Mouse (Mus musculus) heart, adult 2 months (tissue): ENCODE measurements around the gene Mesp1. TPM values are rescaled to one million over a fixed set of nuclear protein-coding genes. Genes with fewer than 3 reads are reported as not detected.

ENCODE experiments used
- DNase-seq, 2 experiments: peaks; one replicate each; pipeline ENCODE4 v3.0.0; 2021
- H3K27ac ChIP-seq: fragments of 200-600 bp; 2 replicates; pipeline ENCODE4 v1.8.1; 2022
- H3K27me3 ChIP-seq: fragments of 200-500 bp; 2 replicates; pipeline ENCODE4 v1.6.1; 2012; ENCODE audit warnings: mild to moderate bottlenecking, low read length, inconsistent platforms, mixed read lengths; ENCODE audit not compliant: control insufficient read depth, insufficient read depth
- H3K36me3 ChIP-seq: fragments of 200-500 bp; 2 replicates; pipeline ENCODE4 v1.6.1; 2012; ENCODE audit warnings: low read length, inconsistent platforms; ENCODE audit not compliant: control insufficient read depth, insufficient read depth
- H3K4me1 ChIP-seq: fragments of 200-500 bp; 2 replicates; pipeline ENCODE4 v1.6.1; 2011; ENCODE audit warnings: low read length; ENCODE audit not compliant: control insufficient read depth, insufficient read depth
- H3K4me3 ChIP-seq: fragments of 200-600 bp; 2 replicates; pipeline ENCODE4 v1.8.1; 2022
- H3K79me2 ChIP-seq: fragments of 200-500 bp; replicated peaks from 2 replicates; pipeline ENCODE4 v1.6.1; 2012; ENCODE audit warnings: mild to moderate bottlenecking, inconsistent platforms, low read length, moderate library complexity, mixed read lengths; ENCODE audit not compliant: control insufficient read depth, insufficient read depth
- H3K9ac ChIP-seq: fragments of 200-500 bp; 2 replicates; pipeline ENCODE4 v1.6.1; 2012; ENCODE audit warnings: low read depth, mild to moderate bottlenecking, control low read depth, inconsistent platforms, low read length, mixed read lengths
- CTCF ChIP-seq: fragments of 200-600 bp; IDR thresholded peaks from 2 replicates; pipeline ENCODE4 v1.8.1; 2022; ENCODE audit warnings: antibody characterized with exemption, mild to moderate bottlenecking, moderate library complexity
- EP300 ChIP-seq: fragments of 200-500 bp; IDR thresholded peaks from 2 replicates; pipeline ENCODE4 v1.6.1; 2011; ENCODE audit warnings: low read depth, low read length, control low read depth; ENCODE audit not compliant: insufficient read depth
- POLR2A ChIP-seq: fragments of 200-500 bp; IDR thresholded peaks from 2 replicates; pipeline ENCODE4 v1.6.1; 2011; ENCODE audit warnings: mild to moderate bottlenecking, low read depth, low read length, control low read depth; ENCODE audit not compliant: insufficient read depth
- WGBS: fragments of 180-500 bp; shearing (Covaris S2); methylation state at CpG from one replicate; pipeline ENCODE4 v1.1.7; 2018; 5-methylcytosine and 5-hydroxymethylcytosine counted together
- intact Hi-C: fragments of 180-260 bp; cut with DNase I; formaldehyde crosslinking; loops from one replicate; pipeline ENCODE4 v1.15.1; 2025
- polyA plus RNA-seq: library from polyadenylated mRNA; depleted of rRNA; stranded (reverse); fragments of >200 nt; gene quantifications from 2 replicates; pipeline ENCODE4 v1.2.3, GENCODE M21; 2012
- total RNA-seq, 2 experiments: library from RNA; stranded (reverse); gene quantifications; 2 replicates each; pipeline ENCODE4 v1.2.3; 2021

Gene Mesp1
- total and polyA plus RNA-seq, 3 experiments: not detected

DNA sequence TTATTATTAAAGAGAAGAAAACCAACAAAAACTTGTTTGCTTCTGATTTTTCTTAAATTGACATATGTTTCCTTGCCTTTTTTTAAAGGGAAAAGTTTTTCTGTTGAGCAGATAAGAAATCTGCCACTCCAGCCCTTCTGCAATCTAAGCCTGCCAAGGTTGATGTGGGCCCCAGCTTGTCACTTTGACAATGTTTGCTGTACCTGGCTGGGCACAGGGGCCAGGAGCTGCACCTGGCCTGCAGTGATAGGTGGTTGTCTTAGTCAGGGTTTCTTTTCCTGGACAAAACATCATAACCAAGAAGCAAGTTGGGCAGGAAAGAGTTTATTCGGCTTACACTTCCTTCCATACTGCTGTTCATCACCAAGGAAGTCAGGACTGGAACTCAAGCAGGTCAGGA lies 19.8 kb upstream of the Mesp1 start:
- WGBS: 44% methylated on average over 1 of the region's 1 CpGs
- no peak for DNase-seq
- Histone ChIP-seq H3K27me3 (peaks cover 1% of the 10 kb centered on the region; the same call in 1 of the 2 replicates), H3K27ac (no peak overlapping the region), H3K9ac (no peak overlapping the region), H3K4me1 (no peaks in the 10 kb centered on the region), H3K79me2 (no peaks in the 10 kb centered on the region), H3K4me3 (no peak overlapping the region), H3K36me3 (no peaks in the 10 kb centered on the region)
- intact Hi-C loops: no loop called here
- TF ChIP-seq CTCF (no peak), EP300 (no peak), POLR2A (no peak)

DNA sequence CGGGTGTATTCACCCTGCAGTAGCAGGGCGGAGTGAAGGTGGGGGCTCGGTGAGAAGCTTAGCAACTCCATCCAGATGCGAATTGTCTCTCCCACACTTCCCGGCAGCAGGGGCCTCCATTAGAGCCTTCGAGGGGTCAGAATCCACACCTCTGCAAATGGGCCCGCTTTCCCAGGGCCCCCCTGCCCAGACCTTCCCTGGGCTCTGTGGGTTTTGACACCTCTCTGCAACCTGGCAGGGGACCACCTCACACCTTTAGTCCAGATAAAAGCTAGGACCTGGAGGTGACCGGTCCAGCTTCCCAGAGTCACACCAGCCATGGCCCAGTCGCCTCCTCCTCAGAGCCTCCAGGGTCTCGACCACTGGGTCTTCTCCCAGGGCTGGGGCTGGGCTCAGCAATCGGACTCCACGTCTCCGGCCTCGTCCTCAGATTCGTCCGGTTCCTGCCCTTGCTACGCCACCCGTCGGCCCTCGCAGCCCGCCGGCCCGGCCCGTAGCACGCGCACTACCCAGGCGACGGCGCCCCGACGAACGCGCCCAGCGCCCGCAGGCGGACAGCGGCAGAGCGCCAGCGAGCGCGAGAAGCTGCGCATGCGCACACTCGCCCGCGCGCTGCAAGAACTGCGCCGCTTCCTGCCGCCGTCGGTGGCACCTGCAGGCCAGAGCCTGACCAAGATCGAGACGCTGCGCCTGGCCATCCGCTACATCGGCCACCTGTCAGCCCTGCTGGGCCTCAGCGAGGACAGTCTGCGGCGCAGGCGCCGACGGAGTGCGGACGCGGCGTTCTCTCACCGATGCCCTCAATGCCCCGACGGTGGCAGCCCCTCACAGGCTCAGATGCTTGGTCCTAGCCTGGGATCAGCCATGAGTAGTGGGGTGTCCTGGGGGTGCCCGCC lies 17.3 kb upstream of the Mesp1 start, which contains the start of gene Mesp2:
Gene Mesp2, plus strand, starts transcription at position 117 of the 896 bp plus-strand sequence.
- 11% methylated on average over 71 of the region's 71 CpGs for WGBS
- H3K79me2 ChIP-seq: no peaks in the 10 kb centered on the region
- peaks cover 1% of the 10 kb centered on the region; the same call in 1 of the 2 replicates for H3K27me3 ChIP-seq
- intact Hi-C loops: no loop called here
- H3K4me1 ChIP-seq: no peaks in the 10 kb centered on the region
- TF ChIP-seq CTCF (peak; percentile 15; the same call in 1 of the 2 replicates), POLR2A (no peak)
- peak within 1 kb of the TSS; percentile 41 for H3K4me3 ChIP-seq
- no peak within 1 kb of the TSS for H3K27ac ChIP-seq
- peak; percentile 82 to 83 for DNase-seq
- no peaks in the 10 kb centered on the region for H3K36me3 ChIP-seq
- H3K9ac ChIP-seq: 0 out of 2 replicates have a peak within 1 kb of the TSS, but pooled peaks have one; percentile 8

DNA sequence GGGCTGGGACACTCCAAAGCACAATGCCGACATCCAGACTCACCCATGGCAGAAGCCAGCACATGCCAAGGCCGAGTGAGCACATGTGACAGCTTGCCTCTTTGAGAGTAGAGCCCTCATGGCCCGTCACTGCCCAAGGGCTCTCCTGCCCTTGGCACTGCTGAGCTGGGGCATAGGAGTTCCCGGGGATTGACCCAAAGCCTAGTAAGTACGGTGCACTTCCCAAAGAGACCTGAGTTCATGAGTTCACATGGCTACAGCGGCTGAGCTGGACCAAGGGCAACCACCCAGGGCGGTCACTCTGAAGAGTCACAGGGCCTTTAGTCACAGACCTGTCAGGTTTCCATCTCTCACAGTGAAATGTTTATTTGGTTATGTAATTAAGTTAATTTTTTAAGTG lies 15.0 kb upstream of the Mesp1 start:
- no peak overlapping the region for H3K4me3 ChIP-seq
- no peaks in the 10 kb centered on the region for H3K36me3 ChIP-seq
- 86% methylated on average over 7 of the region's 7 CpGs for WGBS
- no peak for DNase-seq
- peaks cover 1% of the 10 kb centered on the region; the same call in 1 of the 2 replicates for H3K27me3 ChIP-seq
- intact Hi-C loops: no loop called here
- H3K9ac ChIP-seq: no peak overlapping the region
- no peak overlapping the region for H3K27ac ChIP-seq
- TF ChIP-seq EP300 (no peak), POLR2A (no peak), CTCF (no peak)
- H3K79me2 ChIP-seq: no peaks in the 10 kb centered on the region
- H3K4me1 ChIP-seq: no peaks in the 10 kb centered on the region

DNA sequence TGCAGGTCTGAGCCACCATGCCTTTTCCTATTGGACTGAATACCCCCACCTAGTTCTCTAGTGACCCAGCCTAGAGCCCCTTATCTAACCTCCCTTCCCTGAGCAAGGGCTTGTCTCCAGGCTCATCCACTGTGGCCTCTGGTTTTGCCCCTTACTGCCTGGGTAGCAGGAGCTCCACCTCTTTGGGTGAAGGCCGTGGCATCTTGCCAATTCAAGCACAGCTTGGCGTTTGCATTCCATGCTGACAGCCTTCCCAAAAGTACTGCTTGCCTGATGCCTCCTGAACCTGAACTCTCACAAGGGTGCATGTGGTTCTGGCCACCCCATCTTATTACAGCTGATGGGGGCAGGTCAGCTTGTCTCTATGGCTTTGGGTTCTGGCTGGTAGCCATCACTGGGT lies 10.3 kb upstream of the Mesp1 start:
- Histone ChIP-seq H3K9ac (no peak overlapping the region), H3K4me3 (no peak overlapping the region), H3K27me3 (no peaks in the 10 kb centered on the region), H3K79me2 (no peaks in the 10 kb centered on the region), H3K36me3 (no peaks in the 10 kb centered on the region), H3K27ac (no peak overlapping the region), H3K4me1 (no peaks in the 10 kb centered on the region)
- TF ChIP-seq POLR2A: no peak
- TF ChIP-seq CTCF: no peak
- no peak for TF ChIP-seq EP300
- intact Hi-C loops: no loop called here
- DNase-seq: peak in 1 of 2 experiments; percentile 41
- WGBS: 27% methylated on average over 2 of the region's 2 CpGs

DNA sequence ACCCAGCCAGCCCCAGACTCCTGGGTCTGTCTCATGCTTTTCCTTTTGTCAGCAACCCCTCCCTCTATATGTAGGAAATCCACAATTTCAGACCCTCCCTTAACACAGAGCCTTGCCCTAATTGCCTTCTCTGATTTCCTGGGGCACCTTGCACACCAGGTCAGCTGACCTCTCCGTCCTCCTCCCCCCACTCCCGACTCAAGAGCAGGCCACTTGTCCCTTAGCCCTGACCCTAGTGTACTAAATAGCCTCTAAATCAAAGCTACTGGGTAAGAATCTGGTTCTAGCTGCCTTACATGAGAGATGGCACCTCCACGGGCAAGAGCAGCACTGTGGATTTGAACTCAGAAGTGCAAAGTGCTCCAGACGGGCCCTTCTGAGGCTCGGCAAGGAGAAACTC lies 8.4 kb upstream of the Mesp1 start:
- Histone ChIP-seq H3K79me2 (no peaks in the 10 kb centered on the region), H3K4me1 (no peaks in the 10 kb centered on the region), H3K4me3 (no peak overlapping the region), H3K36me3 (no peaks in the 10 kb centered on the region), H3K27ac (no peak overlapping the region), H3K9ac (no peak overlapping the region), H3K27me3 (no peaks in the 10 kb centered on the region)
- TF ChIP-seq CTCF (no peak), EP300 (no peak), POLR2A (no peak)
- DNase-seq: no peak
- WGBS: 80% methylated on average over 5 of the region's 5 CpGs
- intact Hi-C loops: no loop called here

DNA sequence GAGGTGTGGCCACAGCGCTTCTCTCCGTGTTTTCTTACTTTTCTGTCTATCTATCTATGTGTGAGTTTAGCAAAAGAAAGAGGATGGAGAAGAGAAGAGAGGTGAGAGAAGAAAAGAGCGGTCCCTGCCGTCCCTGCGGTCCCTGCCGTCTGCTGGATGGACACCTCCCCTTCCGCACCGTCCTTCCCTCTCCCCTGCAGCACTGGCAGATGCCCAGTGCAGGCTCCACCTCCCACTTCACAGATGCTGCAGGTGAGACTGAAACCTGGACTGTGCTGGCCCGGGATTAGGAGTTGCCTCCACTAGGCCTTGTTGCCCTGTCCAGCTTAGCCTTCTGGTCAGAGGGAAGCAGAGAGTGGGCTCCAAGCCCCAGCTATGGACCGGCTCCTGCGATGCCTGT lies 7.8 kb upstream of the Mesp1 start:
- 80% methylated on average over 11 of the region's 11 CpGs for WGBS

More for the DNA sequence above, 7.8 kb upstream of the Mesp1 start:
- DNase-seq: no peak
- no peak overlapping the region for H3K4me3 ChIP-seq
- intact Hi-C loops: no loop called here
- H3K27me3 ChIP-seq: no peaks in the 10 kb centered on the region
- H3K36me3 ChIP-seq: no peaks in the 10 kb centered on the region
- no peak overlapping the region for H3K27ac ChIP-seq
- H3K9ac ChIP-seq: no peak overlapping the region
- no peaks in the 10 kb centered on the region for H3K79me2 ChIP-seq
- no peaks in the 10 kb centered on the region for H3K4me1 ChIP-seq
- TF ChIP-seq CTCF (no peak), EP300 (no peak), POLR2A (no peak)
